Comparison of ENCODE assay signal across 8 mouse cellular contexts in genomic region chr1:66816837-66817452, GRCm38 (mm10). TPM values are rescaled to one million over a fixed set of nuclear protein-coding genes. Genes with fewer than 3 reads are reported as not detected.
DNase-seq lines count a peak whose midpoint lies in the region; ATAC-seq lines count a peak whose summit lies in the region.

No protein-coding gene starts in this region.

- ATAC-seq in heart, embryonic 14.5 days (ENCODE audit: insufficient number of reproducible peaks, insufficient read depth, low FRiP score, low read depth) = peak; percentile 88
- peak; percentile 76 for ATAC-seq in liver, embryonic 13.5 days (ENCODE audit: low read depth)
- ATAC-seq in stomach, embryonic 14.5 days (ENCODE audit: insufficient number of reproducible peaks, insufficient read depth, low FRiP score, low read depth) = peak; percentile 84

- WGBS in heart, embryonic 14.5 days = under 1% methylated on average over 48 of the region's 63 CpGs
- under 1% methylated on average over 48 of the region's 63 CpGs for WGBS in liver, embryonic 13.5 days (ENCODE audit: insufficient replicate concordance)
- under 1% methylated on average over 29 of the region's 63 CpGs for WGBS in stomach, embryonic 14.5 days

- peak overlapping the region; percentile 84 to 94 for H3K4me3 ChIP-seq in heart, embryonic 14.5 days (ENCODE audit: control insufficient read depth in 1 of 2, insufficient read depth in 1 of 2, low read depth in 1 of 2, low read length in 2 of 2)
- H3K4me3 ChIP-seq in liver, embryonic 13.5 days (replicated peaks) = peak overlapping the region; percentile 88
- peak overlapping the region; percentile 72 for H3K4me3 ChIP-seq in stomach, embryonic 14.5 days (ENCODE audit: low read depth, low read length)

- H3K4me1 ChIP-seq in heart, embryonic 14.5 days (ENCODE audit: control insufficient read depth in 2 of 2, insufficient read depth in 2 of 2, low read length in 2 of 2) = peaks cover 0 to 14% of the 10 kb centered on the region in 2 experiments; a peak in 2 of 4 replicates
- H3K4me1 ChIP-seq in liver, embryonic 13.5 days (replicated peaks) = peaks cover 18% of the 10 kb centered on the region
- H3K4me1 ChIP-seq in stomach, embryonic 14.5 days (ENCODE audit: control insufficient read depth, insufficient read depth, low read length) = peaks cover 8% of the 10 kb centered on the region; the same call in 1 of the 2 replicates

- no peaks in the 10 kb centered on the region for H3K9me3 ChIP-seq in heart, embryonic 14.5 days (ENCODE audit: control insufficient read depth, low read length)
- no peaks in the 10 kb centered on the region for H3K9me3 ChIP-seq in liver, embryonic 13.5 days (replicated peaks)
- no peaks in the 10 kb centered on the region for H3K9me3 ChIP-seq in stomach, embryonic 14.5 days (ENCODE audit: control insufficient read depth, low read depth, low read length)

- no peaks in the 10 kb centered on the region for H3K27me3 ChIP-seq in heart, embryonic 14.5 days (ENCODE audit: control insufficient read depth, insufficient read depth, low read length)
- H3K27me3 ChIP-seq in liver, embryonic 13.5 days = no peaks in the 10 kb centered on the region
- H3K27me3 ChIP-seq in stomach, embryonic 14.5 days (ENCODE audit: control insufficient read depth, insufficient read depth, low read length) = no peaks in the 10 kb centered on the region

- peak overlapping the region; percentile 97 for H3K9ac ChIP-seq in heart, embryonic 14.5 days (ENCODE audit: low read length)
- H3K9ac ChIP-seq in liver, embryonic 13.5 days = peak overlapping the region; percentile 92
- H3K9ac ChIP-seq in stomach, embryonic 14.5 days (replicated peaks; ENCODE audit: low read depth, low read length) = peak overlapping the region; percentile 85

- H3K36me3 ChIP-seq in heart, embryonic 14.5 days (ENCODE audit: control insufficient read depth, insufficient read depth, low read length) = no peaks in the 10 kb centered on the region
- no peaks in the 10 kb centered on the region for H3K36me3 ChIP-seq in liver, embryonic 13.5 days
- no peaks in the 10 kb centered on the region for H3K36me3 ChIP-seq in stomach, embryonic 14.5 days (ENCODE audit: control insufficient read depth, insufficient read depth, low read length)

- DNase-seq in CD8-positive naive resting alpha-beta T cell, adult 2 months (ENCODE audit: low read depth in 2 of 2, low spot score in 2 of 2) = peak; percentile 85 to 89
- peak; percentile 81 for DNase-seq in c-Kit-negative CD71-positive TER-119-positive erythroid progenitor cells, embryonic 14.5 days (ENCODE audit: low read depth, low spot score)
- peak; percentile 43 for DNase-seq in fibroblast of lung, adult 2 months (ENCODE audit: low read depth)
- peak; percentile 93 to 95 for DNase-seq in kidney, postnatal 25 days
- peak; percentile 74 for DNase-seq in liver, embryonic 13.5 days
- peak; percentile 88 to 90 for DNase-seq in natural killer cell, adult 2 months (ENCODE audit: low spot score in 2 of 2)

- peak overlapping the region; percentile 97 to 99 for H3K27ac ChIP-seq in heart, embryonic 14.5 days (replicated peaks in 1 of 2; ENCODE audit: control insufficient read depth in 1 of 2, insufficient read depth in 1 of 2, low read depth in 2 of 2, low read length in 2 of 2)
- H3K27ac ChIP-seq in liver, embryonic 13.5 days = peak overlapping the region; percentile 97
- peak overlapping the region; percentile 95 for H3K27ac ChIP-seq in stomach, embryonic 14.5 days (ENCODE audit: low read length)

- peak overlapping the region; percentile 84 for H3K4me2 ChIP-seq in heart, embryonic 14.5 days (ENCODE audit: low read length)
- H3K4me2 ChIP-seq in liver, embryonic 13.5 days = peak overlapping the region; percentile 95
- H3K4me2 ChIP-seq in stomach, embryonic 14.5 days (replicated peaks; ENCODE audit: low read depth, low read length) = peak overlapping the region; percentile 75

RNA-seq across cellular contexts. Expression of gene Kansl1l, which starts 0.4 kb away (rescaled TPM):
- polyA plus RNA-seq in heart, embryonic 14.5 days (2014; fragmentation: Nextera tagmentation; extraction: Ambion mirVana) = 10.5 and 13.8 TPM in 2 replicates
- polyA plus RNA-seq in liver, embryonic 13.5 days (2015; fragmentation: Nextera tagmentation; extraction: Ambion mirVana) = 2.3 and 3.5 TPM in 2 replicates
- 16.1 and 17.2 TPM in 2 replicates for polyA plus RNA-seq in stomach, embryonic 14.5 days (2014; fragmentation: Nextera tagmentation; extraction: Ambion mirVana)

RNA-seq across cellular contexts. Expression of gene Acadl, which starts 46.1 kb away (rescaled TPM):
- polyA plus RNA-seq in heart, embryonic 14.5 days (2014; fragmentation: Nextera tagmentation; extraction: Ambion mirVana) = 720 and 759 TPM in 2 replicates
- 101 and 118 TPM in 2 replicates for polyA plus RNA-seq in liver, embryonic 13.5 days (2015; fragmentation: Nextera tagmentation; extraction: Ambion mirVana)
- polyA plus RNA-seq in stomach, embryonic 14.5 days (2014; fragmentation: Nextera tagmentation; extraction: Ambion mirVana) = 100 and 114 TPM in 2 replicates

Comparison
In these comparisons a context has a peak if more than half of its experiments do, and no peak if none do; other contexts are left out.
1. Peak in every context shown above with its lines: DNase-seq, ATAC-seq, H3K4me3 ChIP-seq and H3K27ac ChIP-seq.
2. DNase-seq: peak in every context shown above with its lines; median percentile 94 in kidney, postnatal 25 days; 89 in natural killer cell, adult 2 months; 87 in CD8-positive naive resting alpha-beta T cell, adult 2 months; 81 in c-Kit-negative CD71-positive TER-119-positive erythroid progenitor cells, embryonic 14.5 days; 74 in liver, embryonic 13.5 days; 43 in fibroblast of lung, adult 2 months.